Mouse (Mus musculus) cerebellum, postnatal 25 days (tissue): ENCODE measurements around the gene Med11.
"Not testable (repeated sequence)": the region's sequence is repeated elsewhere in the genome, so short reads cannot be mapped to it uniquely, and the experiment has no call there.

ENCODE experiments used
- DNase-seq, 2 experiments: peaks; one replicate each; pipeline ENCODE4 v3.0.0; 2021; ENCODE audit warnings: mixed read lengths in 2 of 2

Gene Med11

GRCm38 (mm10) chr11:70447373-70447772 lies 4.3 kb upstream of the Med11 start:
- DNase-seq = no peak

- peak in 1 of 2 experiments; percentile 27 for DNase-seq
Observed at GRCm38 (mm10) chr11:70450926-70451325, 793 bp upstream of the Med11 start.

DNA sequence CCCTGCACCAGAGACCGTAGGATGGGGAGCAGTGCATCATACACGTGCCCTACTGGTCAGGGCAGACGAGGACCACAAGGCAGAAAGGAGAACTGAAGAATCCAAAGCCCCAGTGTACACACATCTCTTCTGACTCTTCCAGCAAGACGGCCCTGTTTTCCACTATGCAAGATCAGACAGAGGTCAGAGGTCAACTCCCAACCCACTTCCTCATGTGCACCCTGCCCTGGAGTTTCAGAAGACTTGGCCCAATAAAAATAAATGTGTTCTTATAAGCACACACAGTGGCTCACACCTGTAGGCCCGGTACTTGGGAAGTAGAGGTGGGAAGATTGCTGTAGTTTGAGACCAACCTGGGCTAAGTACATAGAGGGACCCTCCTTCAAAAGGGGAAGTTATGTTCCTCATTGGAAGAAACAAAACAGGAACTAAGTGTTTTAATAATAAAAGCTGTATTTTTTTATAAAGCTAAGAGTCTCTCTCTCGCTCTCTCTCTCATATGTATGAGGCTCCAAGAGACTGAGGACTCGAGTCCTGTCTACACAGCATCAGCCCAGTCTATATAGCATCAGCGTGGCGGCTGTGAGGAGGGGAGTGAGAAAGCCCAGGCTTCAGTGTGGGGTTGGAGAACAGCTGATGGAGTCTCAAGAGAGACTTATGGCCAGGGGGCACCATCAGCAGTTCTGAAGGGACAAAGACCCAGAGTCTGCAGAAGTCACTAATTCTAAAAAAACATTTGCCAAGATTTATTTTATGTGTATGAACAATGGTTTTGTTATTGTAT lies 1.7 kb downstream of the Med11 start:
- DNase-seq = peak in 1 of 2 experiments; percentile 9

GRCm38 (mm10) chr11:70458688-70459600 lies 7.2 kb downstream of the Med11 start, which contains the start of gene Zmynd15:
Gene Zmynd15, plus strand, starts transcription at chr11:70459433.
- DNase-seq = no peak

GRCm38 (mm10) chr11:70459601-70460101 lies 7.9 kb downstream of the Med11 start, which contains the start of gene Cxcl16:
Gene Cxcl16, minus strand, starts transcription at chr11:70459984.
- peak; percentile 20 to 26 for DNase-seq

GRCm38 (mm10) chr11:70463970-70464369 lies 12.3 kb downstream of the Med11 start:
- no peak for DNase-seq

DNA sequence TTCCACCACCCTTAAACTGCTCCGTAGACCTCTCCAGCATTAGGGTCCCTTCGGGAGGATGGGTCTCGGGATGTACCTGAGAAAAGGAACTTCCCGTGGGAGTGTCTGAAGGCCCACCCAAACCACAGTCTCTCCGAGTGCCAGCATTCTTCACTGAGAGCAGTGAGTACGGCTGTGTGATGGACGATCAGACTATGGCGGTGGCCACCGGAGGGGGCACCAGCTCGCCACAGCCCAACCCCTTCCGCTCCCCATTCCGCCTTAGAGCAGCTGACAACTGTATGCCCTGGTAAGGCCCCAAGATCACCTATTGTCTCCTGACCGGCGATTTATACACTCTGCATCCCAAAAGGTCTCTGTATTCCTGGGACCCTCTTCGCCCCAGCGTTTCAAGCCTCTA lies 13.5 kb downstream of the Med11 start:
- no peak for DNase-seq

DNA sequence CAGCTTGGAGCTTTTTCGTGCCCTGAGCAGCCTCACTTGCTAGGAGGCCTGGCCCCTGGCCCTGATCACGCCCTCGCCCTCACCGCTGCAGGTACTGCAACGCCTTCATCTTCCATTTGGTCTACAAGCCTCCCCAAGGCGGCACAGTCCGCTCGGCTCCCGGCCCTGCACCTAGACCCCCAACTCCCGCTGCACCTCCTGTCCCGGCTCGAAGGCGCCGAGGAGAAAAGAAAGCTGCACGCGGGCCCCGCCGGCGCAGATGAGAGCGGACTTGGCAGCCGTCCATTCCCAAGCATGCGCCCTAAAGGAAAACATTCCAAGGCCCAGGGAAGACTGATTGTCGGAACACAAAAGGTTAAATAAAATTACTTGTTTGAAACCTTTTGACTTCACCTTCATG lies 14.1 kb downstream of the Med11 start:
- peak; percentile 55 to 64 for DNase-seq

GRCm38 (mm10) chr11:70467902-70468619 lies 16.3 kb downstream of the Med11 start:
- no peak for DNase-seq

DNA sequence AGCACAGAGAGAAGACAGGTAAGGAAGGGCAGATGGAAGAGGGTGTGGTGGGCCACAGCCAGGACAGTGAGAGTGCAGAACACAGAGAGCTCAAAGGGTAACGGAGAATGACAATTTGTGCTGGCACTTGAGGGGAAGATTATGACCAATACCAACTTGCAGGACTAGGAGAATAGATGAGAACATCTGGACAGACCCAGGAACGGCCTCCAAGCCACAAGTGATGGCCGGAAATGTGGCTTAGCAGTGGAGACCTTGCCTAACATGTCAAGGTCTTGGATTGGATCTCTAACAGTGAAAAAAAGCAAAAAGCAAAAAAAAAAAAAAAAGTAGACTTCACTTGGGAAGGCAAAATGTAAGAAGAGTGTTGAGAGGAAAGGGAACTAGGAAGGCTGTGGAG lies 18.0 kb downstream of the Med11 start:
- no peak for DNase-seq

GRCm38 (mm10) chr11:70472716-70473115 lies 21.0 kb downstream of the Med11 start:
- no peak for DNase-seq

DNA sequence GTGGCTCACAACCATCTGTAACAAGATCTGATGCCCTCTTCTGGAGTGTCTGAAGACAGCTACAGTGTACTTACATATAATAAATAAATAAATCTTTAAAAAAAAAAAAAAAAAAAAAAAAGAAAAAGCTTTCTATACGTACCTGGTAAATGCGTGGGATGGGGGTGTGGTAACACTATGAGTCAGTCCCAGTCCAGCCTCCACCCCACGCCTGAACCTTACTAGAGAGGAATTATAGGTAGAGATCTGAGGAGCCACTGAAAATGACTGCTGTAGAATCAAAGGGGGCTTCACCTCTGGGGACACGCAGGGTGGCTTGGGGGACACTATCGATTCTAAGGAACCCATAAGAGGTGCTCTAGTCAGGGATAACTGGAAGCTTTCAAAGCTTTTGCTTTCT lies 21.6 kb downstream of the Med11 start:
- DNase-seq = not testable (repeated sequence)

- no peak for DNase-seq
Observed at GRCm38 (mm10) chr11:70474872-70475534, 23.3 kb downstream of the Med11 start.

GRCm38 (mm10) chr11:70485498-70485897 lies 33.8 kb downstream of the Med11 start:
- no peak for DNase-seq

DNA sequence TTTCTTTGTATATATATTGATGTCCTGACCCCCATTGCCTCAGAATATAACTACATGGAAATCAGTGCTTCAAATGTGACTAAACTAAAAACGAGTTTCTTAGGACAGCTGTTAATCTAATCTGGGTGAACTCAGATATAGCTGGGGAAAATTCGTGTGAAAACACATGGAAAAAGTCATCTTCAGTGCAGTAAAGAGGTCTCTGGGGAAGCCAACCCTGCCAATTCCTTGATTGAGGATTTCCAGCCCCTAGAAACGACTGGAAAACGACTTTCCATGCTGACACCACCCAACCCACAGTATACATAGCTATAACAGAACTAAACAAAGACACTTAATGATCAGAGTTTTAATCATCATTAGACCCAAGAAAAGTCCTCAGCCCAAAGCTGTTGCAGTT lies 36.1 kb downstream of the Med11 start:
- no peak for DNase-seq

DNA sequence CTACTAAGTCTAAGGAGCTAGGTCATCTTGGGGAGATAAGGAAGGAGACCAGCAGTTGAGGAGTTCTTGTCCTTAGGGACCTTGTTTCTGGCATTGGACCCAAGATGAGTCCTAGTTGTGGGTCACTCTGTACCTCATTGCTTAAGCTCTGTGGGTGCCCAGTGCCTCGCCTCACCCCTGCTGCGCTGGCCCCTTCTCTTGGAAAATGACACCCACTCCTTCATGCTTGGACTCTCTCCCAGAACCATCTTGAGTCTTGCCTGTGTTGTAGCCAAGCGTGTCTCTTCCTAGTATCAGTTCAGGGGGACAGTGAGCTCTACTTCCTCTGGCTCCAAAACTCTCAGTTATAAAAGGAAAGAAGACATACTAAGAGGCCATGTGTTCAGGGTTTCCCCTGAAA lies 37.4 kb downstream of the Med11 start:
- no peak for DNase-seq

DNA sequence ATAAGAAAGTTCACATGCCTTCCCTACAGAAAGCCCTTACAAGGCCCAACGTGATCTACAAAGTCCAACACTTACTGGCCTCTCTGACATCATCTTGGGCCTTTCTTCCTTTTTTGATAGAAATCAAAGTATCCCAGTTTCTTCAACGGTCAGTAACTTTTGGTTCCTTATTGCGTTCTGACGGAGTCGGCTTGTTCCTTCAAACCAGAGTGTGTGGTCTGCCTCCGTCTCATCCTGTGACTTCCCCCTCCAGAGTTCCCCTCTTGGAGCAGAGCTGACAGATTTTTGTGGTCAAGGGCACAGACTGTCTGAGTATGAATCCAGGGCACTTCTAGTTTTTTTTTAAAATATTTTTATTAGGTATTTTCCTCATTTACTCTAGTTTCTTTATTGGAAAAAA lies 38.0 kb downstream of the Med11 start:
- no peak for DNase-seq

DNA sequence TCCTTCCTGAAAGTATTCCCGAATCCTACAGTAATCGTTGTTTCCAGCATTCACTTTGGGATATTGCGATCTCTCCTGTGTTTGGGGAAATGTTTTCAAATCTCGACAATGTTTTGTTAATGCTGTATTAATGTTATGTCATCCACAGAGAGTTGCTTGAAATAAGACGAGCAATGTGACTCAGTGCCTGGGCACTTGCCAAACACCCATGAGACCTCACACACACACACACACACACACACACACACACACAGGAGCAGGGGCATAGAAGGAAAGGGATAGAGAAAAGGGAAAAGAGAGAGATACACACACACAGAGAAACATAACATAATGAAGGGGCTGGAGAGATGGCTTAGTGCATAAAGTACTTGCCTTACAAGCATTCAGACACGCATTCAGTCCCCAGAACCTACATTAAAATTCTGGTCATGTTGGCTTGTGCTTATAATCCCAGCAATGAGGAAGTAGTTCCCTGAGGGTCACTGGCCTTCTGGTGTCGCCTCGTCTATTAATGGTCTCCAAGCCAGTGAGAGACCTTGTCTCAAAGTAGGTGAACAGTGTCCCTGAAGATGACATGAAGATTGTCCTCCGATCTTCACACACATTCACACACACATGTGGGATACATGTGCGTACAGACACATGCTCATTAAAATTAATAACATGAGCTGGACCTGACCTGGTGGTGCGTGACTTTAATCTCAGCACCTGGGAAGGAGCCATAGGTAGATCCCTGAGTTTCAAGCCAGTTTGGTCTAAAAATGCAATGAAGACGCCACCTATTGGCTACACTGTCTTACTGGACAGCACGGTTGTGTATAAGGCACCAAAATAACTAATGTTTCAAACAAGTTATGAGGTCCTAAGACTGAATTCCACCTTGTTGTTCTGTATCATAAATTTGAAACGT lies 48.1 kb downstream of the Med11 start:
- DNase-seq = peak in 1 of 2 experiments; percentile 20

GRCm38 (mm10) chr11:70500476-70500812 lies 48.7 kb downstream of the Med11 start:
- no peak for DNase-seq

GRCm38 (mm10) chr11:70502018-70502417 lies 50.3 kb downstream of the Med11 start:
- DNase-seq = no peak
